Mouse (Mus musculus) monocyte, adult 5-6 weeks (primary cell): Measurements from ENCODE around the gene Dlx4. TPM values are rescaled to one million over a fixed set of nuclear protein-coding genes. Genes with fewer than 3 reads are reported as not detected.

Experiments used
- ATAC-seq: fragments of 153-309, 156-312 bp; replicated peaks from 2 replicates; pipeline ENCODE4 v1.8.0; 2017; ENCODE audit warnings: mild to moderate bottlenecking; ENCODE audit not compliant: low TSS enrichment, insufficient number of reproducible peaks, severe bottlenecking, poor library complexity, low FRiP score
- total RNA-seq: library from RNA; stranded (forward); fragments of 200-1000, 200-491, 200-594 nt; gene quantifications from 3 replicates; pipeline ENCODE4 v1.2.3, GENCODE M21; 2017

The Dlx4 gene
- total RNA-seq, 1 experiment from 2014 or later = not detected

DNA sequence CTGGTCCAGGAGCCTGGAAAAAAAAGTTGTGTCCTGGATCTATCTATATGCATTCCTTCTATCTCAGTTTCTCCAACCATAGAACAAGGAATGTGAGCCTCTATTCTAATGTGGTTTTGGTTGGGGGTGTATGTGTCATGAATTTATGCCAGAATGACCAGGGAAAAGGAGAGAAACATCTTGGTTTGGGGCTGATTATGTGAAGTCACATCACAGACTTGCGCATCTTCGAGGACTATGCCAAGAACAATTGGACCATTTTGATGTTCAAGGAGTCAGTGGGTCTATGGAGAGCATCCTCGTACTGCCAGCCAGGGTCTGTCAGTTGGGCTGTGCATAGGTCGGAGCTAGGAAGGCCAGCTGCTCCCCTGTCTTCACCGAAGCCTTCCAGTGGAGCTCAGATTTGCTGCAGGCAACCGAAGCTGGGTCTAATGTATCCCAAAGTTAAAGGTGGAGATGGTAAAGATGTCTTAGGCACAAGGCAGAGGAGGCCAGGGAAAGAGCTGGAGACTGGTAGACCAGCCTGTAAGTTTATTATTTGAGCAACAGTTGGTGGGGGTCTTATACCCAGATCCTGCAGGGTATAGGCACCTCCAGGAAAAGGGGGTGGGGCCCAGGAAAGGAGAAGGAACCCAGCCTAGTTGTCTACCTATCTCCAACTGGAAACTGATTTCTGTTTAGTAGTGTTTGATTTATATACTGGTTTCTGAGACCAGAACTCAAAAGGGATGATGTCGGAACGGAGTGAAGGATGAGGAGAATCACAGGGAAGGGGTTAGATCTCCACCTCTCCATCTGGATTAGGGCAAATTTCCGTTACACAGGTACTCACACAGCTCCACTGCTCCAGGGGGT, 1.7 kb downstream of the Dlx4 start:
- ATAC-seq = no peak

DNA sequence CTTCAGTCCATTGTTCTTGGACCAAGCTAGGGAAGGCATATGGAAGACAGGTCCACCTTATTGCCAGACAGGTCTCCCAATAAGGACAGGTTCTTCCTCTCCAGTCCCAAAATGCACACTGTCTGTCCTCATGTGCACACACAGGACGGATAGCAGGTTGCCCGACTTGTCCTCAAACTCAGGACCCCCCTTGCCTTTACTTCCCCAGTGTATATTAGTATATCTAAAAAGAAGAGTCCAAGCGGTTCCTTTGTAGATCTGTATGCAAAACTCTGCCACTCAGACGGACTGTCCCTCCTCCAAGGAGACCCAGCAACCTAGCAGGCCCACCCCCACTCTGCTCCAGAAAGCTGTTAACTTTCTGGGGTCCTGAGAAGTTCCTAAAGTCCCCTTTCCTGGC, 2.4 kb downstream of the Dlx4 start:
- ATAC-seq = no peak

DNA sequence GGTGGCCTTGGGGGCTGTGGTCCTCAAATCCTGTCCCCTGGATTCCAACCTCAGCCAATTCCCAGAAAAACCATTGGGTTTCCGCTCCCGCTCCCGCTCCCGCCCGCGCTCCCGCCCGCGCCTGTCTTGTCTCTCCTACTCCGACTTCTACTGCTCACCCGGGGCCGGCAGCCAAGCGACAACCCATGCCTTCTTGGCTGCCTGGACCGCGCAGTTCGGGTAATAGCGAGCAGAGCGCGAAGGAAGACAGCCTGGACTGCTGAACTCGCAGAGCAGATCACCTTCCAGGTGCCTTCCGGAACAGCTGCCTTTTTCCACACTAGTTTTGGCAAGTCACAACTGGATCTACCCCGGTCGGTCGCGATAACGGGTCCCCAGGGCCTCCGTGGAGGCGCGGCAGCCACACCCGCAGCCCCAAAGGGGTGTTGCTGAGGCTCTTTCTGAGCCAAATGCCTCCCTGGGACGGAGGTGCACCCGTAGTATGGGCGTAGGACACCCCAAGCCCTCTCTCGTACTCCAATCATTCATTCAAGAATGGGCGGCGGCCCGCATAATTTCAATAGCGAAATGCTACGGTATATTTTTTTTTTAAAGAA, 3.0 kb downstream of the Dlx4 start:
- no peak for ATAC-seq

DNA sequence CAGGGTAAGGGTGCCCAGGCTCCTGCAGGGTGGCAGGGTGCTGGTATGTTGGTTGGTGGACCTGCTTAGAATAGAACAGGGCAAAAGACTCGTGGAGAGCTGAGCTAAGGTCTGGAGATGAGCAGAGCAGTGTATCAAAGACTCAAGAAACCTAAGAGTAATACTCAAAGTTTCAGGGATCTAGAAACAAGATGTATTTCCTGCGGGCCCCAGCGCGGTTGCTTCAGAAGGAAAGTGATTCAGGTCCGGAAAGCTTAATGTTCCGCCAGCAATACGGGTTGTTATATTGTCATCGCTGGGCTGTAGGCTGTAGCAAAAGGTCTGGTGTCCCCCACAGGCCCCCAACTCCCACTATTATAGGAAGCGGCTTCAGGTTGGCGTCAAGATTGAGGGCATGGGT, 3.8 kb downstream of the Dlx4 start:
- ATAC-seq = no peak

DNA sequence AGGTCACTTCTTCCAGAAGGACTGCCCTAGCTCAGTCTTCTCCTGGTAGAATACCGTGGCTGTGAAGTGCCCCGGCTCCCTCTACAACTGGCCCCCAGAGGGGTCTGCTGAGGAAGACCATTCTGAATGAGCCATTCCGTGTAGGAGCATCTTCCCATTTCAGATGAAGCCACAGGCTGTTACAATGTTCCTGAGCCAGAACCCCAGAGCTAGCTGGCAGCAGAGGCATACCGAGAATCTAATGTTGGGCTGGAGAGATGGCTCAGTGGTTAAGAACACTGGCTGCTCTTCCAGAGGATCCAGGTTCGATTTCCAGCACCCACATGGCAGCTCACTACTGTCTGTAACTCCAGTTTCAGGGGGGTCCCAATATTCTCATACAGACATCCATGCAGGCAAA, 6.2 kb downstream of the Dlx4 start:
- no peak for ATAC-seq

DNA sequence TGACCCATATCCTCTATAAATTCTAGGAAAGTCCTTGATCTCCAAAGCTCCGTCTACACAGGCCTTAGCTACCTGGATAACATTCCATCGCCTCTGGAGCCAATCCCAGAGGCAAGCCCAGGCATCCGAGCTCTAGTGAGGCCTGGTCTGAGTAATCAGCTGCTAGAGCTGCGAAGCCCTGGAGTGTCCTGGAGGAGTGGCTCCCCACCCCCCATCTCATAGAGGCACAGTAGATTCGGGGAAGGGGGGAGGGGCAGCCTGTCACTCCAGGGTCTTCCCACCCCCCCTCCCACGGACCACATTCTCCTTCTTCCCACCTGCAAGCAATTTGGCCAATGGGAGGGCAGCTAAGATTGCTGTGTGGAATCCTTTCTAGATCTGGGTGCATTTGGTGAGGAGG, 8.8 kb downstream of the Dlx4 start:
- ATAC-seq = no peak

DNA sequence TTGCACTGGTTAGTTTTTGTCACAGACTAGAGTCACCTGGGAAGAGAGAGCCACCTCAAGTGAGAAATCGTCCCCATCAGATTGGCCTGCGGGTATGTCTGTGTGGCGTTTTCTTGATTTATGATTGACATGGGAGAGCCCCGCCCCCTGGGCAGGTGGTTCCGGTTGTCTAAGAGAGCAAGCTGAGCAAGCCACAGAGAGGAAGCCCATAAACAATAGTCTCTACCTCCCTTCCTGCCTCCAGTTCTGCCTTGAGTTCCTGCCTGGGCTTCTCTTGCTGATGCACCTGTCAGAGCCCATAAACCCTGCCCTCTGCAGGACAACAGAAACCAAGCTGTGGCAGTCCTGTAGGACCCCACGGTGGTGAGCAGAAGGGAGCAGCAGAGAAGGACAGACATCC, 12.7 kb downstream of the Dlx4 start:
- ATAC-seq = no peak

DNA sequence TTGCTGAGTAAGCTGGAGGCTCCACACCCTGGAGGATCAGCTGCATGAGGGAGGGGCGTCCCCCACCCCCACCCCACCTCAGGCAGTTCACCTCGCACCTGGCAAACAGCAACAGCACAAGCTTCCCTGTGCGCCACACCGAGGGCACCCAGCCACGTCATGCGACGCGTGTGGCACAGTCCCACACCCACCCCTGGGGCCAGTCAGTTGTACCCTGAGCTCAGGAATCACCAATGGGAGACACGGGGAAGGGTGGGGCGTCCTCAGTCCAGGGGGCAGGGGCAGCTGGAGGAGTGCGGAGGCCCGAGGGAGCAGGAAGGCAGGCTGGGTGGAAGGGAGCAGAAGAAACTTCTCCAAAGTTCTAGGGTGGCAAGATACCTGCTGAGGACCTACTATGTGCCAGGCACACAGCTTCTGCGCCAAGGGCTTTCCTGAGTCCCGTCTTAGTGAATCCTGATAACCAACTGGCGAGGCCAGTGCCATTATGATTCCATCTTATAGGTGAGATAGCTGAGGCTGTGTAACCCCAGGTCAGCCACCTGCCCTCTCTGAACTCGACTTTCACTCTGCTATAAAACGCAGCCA, 15.3 kb downstream of the Dlx4 start:
- ATAC-seq = no peak

DNA sequence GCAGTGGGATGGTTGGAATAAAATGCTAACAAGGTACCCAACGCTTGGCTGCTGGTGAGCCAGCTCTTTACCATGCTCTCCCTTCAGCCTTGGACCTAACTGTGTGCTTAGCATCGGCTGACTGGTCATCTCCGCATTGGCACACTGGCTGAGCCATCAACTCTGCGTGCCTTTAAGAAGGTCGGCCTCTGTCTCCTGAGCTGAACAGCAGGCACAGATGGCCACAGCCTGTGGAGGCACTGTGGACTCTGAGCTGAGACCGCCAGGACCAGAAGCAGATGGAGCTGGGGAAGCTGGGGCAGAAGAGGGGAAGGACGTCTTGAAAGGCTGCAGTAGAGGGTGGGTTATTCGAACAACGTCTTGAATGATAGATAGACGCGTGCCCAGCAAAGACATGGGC, 17.7 kb downstream of the Dlx4 start:
- no peak for ATAC-seq

DNA sequence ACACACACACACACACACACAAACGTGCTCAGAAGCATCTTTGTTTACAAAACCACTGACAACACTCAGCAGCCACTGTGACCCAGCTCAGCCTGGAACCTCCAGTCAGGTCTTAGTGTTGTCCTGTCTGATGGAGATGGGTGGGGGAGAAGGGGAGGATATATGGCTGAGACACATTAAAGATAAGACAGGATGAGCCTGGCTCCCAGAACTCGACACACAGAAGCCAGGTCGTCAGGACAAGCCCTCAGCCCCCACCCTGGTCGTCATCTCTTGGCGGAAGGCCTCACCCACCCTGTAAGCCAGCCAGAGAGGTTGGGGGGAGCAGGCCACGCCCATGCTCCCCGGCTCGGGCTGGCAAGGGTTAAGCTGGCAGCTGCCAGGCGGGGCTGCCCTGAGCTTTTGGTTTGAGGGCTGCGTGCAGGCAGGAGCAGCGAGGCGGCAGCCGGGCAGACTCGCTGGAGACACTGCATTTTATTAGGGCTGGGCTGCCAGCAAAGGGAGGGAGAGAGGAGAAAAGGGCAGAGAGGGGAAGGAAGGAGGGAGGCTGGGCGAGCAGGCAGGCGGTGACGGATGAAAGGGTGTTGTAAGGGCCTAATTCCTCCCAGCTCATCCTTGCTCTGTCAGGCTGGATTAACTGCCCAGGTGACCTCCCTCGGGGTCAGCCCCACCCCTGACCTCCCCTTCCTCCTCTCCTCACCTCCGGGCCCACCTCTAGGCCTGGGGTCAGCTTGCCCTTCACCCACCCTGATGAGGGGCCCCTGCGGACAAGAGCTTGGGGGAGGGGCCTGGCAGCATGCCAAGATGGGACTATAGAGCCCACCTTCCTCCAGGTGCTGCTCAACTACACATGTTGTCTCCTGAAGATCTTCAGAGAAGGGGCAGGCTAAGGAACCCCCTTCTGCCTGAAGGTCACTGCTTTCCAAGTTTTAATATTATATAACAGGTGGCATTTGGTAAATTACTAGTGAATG, 19.5 kb downstream of the Dlx4 start:
- ATAC-seq = no peak

DNA sequence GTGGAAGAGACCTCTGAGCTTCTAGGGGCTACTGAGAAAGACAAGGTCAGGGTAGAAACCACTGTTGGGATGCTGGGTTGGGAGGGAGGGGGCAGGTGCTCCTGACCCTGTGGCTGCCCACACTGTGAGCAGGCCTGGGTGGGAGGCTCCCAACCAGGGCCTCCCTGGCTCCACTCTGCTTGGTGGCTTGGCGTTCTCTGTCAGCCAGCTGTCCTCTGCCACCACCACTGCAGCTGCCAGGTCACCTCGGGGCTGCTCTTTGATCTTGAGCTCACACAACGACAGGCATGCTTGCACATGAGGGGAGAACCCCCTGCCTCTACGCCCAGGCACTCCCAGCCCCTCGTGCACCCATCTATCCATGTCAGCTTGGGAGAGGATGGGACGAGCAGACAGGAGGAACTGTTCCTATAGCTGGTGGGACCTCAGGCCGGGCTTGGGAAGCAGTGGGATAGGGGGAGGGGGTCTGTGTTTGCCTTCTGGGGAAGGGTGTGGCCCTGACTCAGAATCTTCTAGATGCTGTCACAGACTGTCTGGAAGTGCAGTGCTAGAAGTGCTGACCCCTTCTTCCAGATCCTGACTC, 20.6 kb downstream of the Dlx4 start:
- ATAC-seq = no peak

DNA sequence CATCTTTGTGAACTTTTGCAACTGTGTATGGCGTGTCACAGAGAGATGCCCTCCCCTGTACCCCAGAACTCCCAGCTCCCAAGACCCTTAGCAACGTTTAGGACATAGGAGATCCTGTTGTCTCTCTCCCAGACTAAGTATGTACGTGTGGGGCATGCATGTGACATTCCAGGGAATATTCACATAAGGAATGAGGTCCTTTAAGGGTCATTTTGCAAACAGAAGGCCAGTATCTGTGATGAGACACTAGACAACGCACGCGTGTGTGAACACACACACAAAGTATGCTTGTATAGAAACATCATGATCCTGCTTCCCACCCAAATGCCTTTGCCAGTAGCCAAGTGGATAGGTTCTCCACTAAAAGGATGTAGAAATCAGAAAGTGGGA, 24.0 kb downstream of the Dlx4 start:
- ATAC-seq = no peak

DNA sequence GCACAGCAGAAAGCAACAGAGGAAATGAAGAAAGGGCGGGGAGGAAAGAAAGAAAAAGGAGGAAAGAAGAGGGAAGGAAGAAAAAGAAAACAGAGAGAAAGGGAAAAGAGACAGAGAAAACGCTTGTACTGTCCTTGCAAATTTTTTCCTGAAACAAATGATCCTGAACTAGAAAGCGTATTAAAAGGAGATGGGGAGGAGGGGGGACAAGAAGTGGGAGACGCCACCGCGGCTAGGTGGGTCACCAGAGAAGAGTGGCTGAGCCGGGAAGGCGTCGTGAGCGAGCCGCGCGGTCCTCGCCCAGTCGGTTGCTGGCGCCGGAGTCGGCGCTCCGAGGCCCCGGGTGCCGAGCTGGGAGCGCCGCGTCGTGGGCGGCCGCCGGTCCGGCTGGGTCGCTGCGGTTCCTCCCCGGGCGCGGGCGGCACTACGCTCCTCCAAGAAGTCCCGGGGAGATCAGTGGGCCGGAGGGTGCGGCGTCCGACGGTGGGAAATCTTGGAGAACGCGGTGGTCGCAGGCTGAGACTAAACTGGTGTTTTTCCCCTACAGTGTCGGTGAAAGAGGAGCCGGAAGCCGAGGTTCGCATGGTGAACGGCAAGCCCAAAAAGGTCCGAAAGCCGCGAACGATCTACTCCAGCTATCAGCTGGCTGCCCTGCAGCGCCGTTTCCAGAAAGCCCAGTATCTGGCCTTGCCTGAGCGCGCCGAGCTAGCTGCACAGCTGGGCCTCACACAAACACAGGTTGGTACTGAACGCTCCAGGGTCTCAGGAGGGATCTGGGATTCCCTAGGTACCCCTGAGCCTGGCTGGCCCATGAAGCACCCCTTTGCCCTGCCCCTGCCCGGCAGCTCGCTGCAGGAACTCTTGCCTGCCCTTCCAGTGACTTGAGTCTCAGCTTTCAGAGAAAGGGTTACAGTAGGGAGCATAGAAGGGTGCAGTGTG, 24.6 kb downstream of the Dlx4 start:
- ATAC-seq = no peak

DNA sequence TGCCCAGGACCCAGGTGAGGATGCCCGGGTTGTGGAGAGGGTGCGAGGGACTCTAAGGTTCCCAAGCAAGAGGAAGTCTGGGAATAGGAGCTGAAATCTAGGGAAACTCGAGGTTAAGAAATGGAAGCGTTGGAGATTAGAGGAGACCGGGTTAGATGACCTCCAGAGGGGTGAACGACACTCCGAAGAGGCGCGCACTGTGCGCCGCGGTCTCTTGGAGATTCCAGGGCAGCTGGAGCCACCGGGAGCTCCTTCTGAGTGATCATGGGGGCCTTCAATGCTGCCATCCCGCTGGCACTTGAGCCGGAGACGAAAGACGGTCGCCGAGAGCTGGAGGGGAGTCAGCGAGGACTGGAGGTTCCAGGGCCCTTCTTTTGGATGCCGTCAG, 25.4 kb downstream of the Dlx4 start:
- no peak for ATAC-seq

DNA sequence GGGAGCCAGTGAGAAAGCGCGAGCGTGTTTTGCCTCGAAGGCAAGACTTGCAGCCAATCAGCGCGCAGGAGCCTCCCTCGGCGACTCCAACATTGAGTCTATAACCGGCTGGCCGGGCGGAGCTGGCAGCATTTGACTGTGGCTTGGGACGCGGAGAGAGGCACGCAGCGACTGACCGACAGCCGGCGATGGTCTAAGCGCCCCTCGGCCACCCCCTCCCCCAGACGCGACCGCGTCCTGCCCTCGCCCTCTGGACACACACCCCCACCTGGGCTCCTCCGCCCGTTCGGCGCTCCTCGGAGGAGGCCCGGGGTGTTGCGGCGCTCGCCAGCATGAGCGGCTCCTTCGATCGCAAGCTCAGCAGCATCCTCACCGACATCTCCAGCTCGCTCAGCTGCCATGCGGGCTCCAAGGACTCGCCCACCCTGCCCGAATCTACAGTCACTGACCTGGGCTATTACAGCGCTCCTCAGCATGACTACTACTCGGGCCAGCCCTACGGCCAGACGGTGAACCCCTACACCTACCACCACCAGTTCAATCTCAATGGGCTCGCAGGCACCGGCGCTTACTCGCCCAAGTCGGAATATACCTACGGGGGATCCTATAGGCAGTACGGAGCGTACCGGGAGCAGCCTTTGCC, 26.0 kb downstream of the Dlx4 start, which contains the start of gene Dlx3:
Gene Dlx3, plus strand, starts transcription at position 130 of the 643 bp plus-strand sequence.
- ATAC-seq = no peak

DNA sequence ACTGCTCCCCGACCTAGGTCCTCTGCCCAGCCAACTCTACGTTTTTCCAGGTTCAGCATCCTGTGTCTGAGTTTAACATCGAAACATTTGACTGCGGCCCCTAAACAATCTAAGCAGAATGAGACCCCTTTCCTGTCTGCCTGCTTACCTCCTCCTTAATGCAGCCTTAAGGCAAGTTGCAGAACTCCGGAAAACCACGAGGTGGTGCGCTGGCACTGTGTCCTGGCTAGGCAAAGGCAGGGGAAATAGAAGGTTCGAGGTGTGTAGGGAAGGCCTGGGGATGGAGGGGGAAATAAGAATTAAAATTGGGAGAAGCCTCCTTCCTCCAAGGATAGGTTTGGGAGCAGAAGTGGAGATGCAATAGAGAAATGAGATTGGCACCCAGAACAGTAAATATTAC, 27.6 kb downstream of the Dlx4 start:
- ATAC-seq = no peak

DNA sequence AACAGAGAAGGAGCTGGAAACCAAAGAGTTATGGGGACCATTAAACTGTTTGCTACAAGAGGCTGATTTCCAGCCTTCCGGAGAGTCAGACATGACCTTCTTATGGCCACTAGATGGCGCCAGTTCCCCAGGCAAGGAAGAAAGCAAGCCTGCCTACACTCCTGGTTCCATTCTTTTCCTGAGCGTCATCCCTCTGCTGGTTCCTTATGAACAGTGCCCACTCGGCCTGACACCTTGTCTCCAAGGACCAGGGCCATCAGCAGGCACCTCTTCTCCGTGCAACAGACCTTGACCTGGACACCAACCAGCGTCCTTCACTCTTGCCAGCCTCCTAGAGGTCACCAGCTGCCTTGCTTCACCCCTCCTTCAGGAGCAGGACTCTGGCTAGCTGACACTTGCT, 29.0 kb downstream of the Dlx4 start:
- ATAC-seq = peak; percentile 84
